Mouse (Mus musculus): ENCODE data around the gene Gstm7.

GRCm38 (mm10) chr3:107929731-107930130 lies 1.9 kb downstream of the Gstm7 start:
- TF ChIP-seq CTCF (IDR thresholded peaks at IDR 0.05; ENCODE audit: low read depth, low read length), result no peak
- no peak for TF ChIP-seq GATA1 (IDR thresholded peaks at IDR 0.05; ENCODE audit: borderline replicate concordance, low read length)
- no peak for TF ChIP-seq TAL1 (conservative IDR thresholded peaks at IDR 0.05; ENCODE audit: low read depth, low read length)
